Mouse (Mus musculus) forelimb bud, embryonic 11.5 days (tissue): ENCODE data around the gene Gorasp2.

Experiments
- DNase-seq: peaks from one replicate; pipeline ENCODE4 v3.0.0-alpha.2; 2012; ENCODE audit warnings: low read depth, low spot score

Gorasp2 gene

DNA sequence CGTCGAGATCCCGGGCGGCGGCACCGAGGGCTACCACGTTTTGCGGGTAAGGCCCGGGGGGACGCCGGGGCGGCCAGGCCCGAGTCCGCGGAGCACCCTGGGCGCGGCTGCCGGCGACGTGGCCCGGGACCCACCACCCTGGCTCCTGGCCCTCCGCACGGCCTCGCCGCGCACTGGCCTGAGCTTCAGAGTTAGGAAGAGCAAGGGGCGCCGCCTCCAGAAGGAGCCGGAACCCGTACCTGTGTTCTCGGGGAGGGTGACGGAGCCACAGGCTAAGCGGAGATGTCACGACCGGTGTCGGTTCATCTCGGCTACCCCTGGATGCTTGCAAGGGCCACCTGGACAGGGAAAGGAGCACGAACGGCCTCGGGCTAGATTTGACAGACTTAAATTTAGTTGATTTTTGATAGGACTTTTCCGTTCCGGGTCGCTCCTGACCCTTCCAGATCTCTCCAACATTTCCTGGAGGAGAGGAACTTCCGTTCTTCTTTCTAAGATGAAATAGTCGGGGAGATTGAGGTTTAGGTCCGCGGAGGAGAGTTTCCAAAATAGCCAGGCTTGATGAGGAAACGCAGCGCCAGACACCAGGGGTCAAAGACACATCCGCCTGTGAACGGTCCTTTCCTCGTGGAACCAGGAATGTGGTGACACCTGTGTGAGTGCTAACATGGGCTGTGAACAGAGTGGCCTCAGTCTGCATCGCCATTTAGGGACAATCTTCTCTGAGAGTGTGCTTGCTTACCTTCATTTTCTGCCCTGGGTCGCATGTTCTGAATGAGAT, 529 bp downstream of the Gorasp2 start, which contains the start of gene Gm26558:
TSS of gene Gm26558 (minus strand) at position 394 of the 781 bp plus-strand sequence.
- peak; percentile 13 for DNase-seq

DNA sequence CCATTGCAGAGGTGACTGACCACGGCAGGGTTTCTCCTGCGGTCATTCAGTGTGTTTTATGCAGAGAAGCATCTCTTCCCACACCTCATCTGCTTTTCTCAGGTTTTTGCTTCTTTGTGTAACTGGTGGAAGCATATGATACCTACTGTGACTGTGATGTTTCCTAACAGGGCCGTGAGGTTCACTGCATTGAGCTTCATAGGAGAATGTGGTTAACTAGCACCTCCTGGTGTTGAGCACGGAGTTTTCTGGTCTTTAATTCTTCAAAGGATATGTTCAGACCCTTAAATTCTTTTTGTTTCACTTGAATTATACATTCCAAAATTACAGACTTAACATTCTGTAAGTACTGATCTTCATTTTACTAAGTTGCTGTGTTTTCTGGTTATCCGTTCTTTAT, 2.4 kb downstream of the Gorasp2 start:
- no peak for DNase-seq

DNA sequence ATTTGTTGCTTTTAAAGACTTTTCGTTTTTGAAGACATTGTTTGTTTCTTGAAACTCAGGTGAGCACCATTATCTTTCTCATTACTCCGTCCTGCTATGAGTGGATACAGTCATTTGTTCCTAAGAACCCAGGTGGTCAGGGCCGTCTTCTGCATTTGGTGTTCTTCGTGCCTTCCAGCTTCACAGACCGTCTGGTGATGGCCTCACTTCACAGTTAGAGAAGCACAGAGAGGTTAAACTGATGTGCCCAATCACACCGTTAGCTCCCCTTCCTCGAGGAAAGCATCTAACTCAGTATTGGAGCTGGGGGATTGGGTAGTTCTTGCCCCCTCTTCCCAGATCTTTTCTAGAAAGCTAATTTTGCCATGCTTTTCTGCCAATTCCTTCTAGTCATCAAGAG, 5.6 kb downstream of the Gorasp2 start:
- no peak for DNase-seq

DNA sequence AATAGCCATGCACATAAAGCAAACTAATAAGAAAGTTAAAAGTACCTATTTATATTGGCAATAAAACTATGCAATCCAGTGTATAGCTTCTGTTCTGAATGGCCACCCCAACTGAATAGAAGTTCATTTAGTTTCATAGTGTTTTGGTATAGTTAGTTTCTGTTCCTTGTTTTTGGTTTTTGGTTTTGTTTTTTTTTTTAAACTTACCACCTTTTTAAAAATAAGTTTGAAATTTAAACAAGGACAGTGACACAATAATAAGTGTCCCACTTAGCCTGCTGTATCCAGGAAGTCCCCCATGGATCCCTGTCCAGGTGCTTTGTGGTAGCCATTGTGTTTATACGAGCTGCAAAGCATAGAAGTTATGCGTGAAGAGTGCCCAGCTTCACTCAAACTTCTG, 7.9 kb downstream of the Gorasp2 start:
- DNase-seq: no peak

DNA sequence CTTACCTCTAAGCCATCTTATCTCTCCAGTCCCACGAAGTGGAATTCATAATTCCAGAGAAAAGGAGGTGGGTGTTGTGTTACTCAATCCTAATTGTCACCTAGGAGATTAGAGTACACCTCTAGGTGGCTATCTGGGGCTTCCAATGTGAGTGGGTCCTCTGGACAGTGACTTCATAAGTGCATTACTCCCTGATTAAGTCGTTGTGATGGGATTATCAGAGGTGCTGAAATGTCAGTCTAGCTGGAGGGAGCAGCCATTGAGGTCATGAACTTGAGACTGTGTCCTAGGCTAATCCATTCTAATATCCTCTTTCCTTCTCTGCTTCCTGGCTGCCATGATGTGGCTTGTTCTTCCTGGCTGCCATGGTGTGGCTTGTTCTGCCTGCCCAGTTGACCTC, 8.5 kb downstream of the Gorasp2 start:
- no peak for DNase-seq

DNA sequence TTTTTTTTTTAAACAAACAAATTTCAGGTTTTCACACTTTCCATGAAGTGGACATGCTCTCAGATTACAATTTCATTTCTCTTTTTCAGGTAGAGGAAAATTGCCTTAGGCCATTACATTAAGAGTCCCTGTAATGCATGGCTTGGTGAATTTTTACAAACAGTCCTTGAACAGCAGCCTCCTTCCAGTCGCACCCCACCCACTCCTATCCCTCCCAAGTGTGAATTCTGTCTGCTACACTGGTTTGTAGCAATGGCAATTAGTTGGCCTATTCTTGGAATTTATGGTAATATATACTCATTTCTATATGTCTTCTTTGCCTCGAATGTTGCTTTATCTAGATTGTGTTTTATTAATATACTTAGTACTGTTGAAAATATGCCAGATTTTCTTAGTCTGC, 11.1 kb downstream of the Gorasp2 start:
- no peak for DNase-seq

DNA sequence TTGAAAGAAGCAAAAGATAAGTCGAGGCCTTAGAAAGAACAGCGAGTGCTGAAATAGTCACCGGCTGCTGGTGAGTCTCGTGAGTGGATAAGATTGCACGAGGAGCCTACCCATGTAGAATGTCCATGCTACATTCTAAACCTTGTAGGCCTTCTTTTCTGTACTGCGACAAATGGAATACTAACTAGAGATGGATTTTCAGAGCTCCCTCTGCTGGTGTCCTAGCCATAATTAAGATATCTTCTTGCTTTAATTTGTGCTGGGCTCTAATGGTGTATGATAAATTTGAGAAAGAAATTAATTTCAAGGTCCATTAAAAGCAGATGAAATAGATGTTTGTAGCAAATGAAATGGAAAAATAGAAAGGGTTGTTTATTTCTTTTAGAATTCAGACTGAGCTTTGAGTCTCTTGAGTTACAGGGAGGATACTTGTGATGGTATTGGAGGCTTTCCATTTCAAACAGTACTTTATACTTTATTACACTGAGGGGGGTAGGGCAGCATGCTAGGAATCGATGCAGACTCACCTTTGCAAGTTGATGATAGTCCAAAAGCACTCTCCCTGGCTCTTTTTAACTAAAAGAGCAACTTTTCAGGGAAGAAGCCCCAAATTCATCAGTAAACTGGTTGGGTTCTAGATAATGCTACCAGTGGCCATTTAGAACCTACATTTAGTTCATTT, 12.2 kb downstream of the Gorasp2 start:
- DNase-seq: no peak

DNA sequence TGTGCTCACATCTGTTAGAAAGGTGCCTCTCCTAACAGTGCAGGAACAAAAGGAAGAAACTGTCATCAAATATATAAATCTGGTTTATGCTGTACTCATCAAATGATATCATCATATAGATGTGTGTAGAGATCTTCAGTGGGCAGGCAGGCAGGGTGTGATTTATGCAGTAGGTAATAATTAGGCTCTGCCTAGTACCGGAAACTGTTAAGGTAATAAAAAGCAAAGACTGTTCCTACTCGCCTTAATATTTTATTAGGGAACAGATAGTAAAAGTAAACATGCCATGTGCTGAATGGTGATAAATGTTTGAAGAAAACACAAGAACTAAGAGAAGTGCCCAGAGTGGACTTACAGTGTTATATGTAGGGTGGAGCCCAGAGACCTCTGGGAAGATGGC, 20.9 kb downstream of the Gorasp2 start:
- DNase-seq: no peak

DNA sequence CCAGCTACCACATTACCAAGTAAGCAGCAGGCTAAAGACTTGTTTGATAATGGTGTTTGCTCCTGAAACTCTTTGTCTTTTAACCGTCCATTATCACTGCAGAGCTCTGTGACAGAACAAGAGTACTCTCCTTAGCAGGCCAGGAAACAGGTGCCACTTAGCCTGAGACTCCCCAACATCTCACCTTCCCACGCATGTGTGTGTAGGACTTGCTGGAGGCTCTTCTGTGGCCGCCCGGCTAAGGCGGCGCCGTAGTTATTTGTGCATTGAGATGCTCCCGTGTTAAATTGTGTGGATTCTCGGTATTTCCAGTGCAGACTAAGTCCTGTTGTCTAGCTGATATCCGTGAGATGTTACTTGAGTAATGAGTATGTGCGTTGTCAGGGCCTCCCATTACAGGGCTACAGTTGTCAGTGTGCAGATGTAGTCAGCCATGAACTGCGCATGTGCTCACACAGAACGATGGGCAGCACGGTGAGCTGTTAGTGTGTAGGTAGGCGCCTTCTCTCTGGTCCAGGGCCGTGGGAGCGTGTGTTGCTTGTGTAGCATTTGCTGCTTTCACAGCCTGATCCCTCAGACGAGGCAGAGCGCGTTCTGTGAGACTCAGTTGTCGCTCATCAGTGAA, 27.2 kb downstream of the Gorasp2 start:
- no peak for DNase-seq

DNA sequence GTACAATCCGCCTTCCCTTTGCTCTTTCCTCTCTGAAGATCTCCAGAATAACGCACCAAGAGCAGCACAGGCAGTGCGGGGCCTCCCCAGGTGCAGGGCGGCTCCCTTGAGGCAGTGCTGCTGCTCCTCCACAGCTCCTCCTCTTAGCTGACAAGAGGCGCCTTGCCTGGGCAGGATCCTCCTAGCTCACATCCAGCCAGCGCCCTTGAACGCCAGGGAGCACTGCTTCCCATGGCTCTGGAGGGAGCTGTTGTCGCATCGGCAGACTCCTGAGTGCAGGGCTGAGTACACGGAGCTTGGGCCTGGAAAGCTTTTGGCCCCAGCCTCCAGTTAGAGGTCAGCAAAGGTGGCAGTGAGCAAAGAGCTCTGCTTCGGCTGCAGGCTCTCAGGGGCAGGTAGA, 28.8 kb downstream of the Gorasp2 start:
- DNase-seq: no peak

DNA sequence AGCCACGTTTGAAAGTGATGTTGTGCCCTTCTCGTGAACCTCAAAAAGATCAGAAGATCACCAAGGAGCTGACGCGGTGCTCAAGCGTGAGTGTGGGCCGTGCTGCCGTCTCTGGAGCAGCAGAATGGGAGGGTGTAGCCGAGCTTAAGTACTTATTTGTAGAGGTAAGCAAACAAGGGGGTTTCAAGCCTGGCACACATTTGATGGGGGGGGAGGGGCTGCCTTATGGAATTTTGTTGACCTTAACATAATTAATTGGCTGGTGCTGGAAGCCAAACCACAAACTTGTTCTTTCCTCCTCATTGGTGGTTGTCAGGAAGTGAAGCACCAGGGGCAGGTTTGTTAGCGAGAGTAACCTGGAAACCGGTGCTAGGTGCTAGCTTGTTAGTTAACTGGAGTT, 34.3 kb downstream of the Gorasp2 start:
- no peak for DNase-seq

DNA sequence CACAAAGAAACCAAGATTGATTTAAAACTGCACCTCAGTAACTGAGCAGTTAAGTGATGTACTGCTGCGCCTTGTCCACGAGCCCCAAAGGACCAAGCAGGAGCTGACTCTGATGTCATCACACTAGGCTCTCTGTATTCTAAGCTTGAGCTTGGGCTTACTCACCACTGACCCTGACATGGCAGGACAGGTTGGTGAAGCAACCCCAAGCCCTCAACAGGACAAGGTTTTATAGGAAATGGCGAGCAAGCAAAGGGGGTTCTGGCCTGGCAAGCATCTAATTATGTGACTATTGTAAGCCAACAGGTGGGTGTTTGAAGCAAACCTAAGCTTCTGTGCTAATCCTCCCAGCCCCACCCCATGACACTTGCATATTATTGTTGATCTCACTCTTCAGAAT, 39.5 kb downstream of the Gorasp2 start:
- DNase-seq: no peak

DNA sequence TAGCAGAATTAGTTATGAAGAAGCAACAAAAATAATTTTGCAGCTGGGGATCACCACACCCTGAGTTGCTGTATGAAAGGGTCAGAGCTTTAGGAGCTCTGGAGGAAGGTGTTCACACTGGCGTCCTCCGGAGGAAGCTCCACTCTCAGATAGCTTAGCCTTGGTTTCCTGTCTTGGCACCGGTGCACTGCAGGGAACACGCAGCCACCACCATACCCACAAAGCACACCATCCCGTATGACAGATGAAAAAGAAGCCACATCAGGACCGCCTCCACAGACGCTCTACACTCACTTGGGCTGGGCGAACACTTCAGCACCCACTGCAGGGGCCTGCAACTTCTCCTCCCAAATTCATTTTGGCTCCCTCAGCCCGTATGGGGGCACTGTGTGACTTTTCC, 40.2 kb downstream of the Gorasp2 start:
- no peak for DNase-seq

DNA sequence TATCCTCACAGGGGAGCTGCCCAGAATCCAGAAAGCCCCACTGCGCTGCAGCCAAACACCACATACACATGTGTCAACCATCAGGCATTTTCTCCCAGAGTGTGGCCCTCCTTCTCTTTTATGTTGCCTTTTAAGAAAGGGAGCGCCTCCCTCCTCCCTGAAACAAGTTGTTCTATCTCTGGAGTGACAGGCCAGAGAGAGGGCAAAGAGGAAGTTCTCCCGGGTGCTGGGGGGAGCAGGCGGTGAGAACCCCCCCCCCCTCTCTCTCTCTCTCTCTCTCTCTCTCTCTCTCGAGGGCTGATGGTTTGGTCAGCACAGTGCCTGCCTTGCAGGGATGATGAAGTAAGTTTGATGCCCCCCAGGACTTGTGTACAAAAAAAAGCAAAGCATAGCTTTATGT, 41.0 kb downstream of the Gorasp2 start:
- no peak for DNase-seq

DNA sequence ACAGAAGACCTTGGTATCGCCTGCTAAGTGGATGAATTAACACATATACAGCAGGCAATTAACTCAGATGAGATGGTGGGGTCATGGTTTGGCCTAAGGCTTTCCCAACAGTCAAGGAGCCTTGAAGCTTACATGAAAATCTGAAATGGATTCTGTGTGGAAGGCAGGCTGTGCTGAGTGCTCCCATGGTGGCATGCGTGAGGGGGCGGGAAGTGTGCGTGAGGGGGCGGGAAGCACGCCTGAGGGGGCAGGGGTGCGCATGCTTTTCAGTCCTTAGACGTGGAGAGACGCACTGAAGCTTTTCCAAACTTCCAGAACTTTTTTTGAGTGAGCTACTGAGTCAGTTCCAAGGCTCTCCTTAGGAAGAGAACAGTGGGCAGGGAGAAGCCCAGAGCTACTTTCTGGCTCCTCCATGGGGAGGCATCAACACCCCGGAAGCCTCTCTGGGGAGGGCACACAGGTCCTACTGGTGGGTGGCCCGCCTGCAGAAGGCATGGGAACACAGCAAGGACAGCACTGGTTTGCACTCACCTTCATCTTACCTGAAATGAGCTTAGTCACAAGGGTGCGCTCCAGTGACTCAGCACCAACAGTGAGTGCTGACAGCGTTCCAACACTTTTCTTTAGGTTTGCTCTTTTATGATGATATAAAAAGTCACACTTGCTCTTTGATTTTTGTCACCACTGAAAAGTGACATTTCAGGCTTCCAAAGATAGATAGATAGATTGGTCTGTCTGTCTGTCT, 47.8 kb downstream of the Gorasp2 start:
- DNase-seq: no peak

DNA sequence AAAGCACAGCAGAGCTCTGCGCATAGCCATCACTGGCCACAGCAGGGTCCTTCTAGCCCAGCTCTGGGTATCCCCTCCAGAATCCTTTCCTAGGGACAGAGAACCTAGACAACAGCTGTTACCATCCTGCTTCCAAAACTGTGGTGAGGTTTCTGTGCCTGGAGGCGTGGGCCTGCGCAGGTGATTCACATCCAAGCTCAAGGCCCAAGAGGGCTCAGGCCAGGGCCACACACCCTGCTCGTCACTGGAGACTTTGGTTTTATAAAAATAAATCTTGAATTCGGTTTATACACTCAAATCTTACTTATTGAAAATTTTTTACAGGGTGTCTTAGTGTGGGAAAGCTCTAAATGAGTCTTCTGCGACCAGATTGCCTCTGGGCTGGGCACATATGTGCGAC, 48.9 kb downstream of the Gorasp2 start:
- DNase-seq: no peak

DNA sequence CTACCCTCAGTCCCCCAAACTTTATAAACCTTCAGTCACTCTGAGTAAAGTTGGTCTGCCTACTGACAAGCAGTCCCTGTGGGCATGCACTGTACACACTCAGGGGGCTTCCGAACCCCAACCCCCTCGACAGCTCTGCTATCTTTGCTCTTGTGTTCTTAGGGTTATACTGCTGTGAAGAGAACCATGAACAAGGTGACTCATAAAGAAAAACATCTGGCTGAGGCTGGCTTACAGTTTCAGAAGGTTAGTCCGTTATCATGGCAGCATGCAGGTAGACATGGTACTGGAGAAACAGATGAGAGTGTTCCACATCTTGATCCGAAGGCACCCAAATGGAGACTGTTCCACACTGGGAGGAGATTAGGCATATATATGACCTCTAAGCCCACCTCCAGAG, 49.5 kb downstream of the Gorasp2 start:
- DNase-seq: no peak

DNA sequence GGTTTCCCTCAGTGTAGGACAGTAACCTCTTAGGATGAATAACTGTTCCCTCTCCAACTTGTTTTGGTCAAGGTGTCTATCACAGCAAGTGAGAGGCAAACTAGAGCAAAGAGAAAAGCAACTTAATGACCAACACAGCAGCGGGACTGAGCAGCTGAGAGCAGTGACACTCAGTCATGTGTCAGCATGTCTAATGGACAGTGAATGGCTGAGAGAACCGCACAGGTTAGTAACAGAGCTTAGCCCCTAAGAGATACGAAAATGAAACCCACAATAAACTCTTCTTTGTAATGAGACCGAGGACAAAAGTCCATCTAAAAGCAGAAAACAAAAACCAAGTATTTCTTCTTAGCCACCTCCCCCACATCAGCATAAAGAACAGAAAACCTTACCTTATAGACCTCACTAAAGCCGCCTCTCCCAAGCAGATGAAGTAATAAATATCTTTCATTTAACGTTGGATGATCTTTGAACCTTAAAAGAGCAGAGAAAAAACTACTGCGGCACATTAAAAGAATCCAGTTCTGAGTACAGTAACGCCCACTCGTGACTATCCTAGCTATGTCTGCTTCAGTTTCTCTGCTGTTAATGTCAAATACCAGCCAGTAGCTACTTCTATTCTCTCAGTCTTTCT, 62.4 kb downstream of the Gorasp2 start:
- no peak for DNase-seq

DNA sequence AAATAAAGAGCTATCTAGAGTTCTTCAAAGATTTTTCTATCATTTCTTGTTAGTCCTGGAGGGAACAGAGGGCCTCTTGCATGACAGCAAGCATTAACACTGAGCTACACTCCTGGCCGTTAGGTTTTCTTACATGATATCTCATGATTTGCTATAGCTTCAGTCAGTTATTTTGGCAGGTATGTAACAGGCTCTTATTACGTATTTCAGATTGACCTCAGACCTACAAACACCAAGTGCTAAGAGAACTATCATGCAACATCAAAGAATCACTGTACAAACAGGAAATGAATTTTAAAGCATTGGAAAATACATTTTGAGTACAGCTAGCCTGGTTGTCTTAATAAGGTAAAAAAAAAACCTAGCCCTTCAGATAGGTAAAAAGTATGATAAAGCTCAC, 65.7 kb downstream of the Gorasp2 start:
- DNase-seq: no peak

DNA sequence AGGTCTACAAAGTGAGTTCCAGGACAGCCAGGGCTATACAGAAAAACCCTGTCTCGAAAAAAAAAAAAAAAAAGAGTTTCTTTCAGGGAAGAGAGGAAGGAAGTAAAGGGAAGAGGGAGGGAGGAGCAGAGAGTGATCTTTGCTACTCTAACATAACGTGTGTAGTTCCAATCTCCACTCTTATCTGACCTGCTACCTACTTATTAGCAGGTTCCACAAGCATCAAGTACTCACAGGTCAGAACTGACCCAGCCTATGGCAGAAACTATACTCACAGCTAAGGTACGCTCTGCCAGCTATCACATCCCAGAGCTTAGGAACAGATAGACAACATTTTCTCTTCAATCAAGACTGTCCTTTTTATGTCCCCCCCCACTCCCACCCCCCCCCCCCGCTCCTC, 74.2 kb downstream of the Gorasp2 start:
- no peak for DNase-seq

DNA sequence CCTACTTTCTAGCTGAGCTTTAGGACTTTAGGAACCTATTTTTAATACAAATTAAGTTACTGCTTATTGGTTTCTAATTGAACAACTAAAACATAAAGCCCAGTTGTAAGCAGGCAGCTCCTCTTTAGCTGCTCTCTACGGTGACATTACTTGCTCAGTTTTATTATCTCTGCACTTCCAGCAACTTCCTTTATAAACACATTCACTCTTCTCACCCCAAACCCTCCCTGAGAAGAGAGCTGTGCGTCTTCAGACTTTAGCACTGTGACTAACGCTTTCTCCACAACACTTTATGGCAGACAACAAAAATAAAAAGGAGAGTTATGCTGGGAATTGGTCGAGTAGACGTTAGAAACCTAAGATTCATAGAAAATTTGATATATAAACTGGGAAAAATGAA, 74.6 kb downstream of the Gorasp2 start:
- DNase-seq: no peak

DNA sequence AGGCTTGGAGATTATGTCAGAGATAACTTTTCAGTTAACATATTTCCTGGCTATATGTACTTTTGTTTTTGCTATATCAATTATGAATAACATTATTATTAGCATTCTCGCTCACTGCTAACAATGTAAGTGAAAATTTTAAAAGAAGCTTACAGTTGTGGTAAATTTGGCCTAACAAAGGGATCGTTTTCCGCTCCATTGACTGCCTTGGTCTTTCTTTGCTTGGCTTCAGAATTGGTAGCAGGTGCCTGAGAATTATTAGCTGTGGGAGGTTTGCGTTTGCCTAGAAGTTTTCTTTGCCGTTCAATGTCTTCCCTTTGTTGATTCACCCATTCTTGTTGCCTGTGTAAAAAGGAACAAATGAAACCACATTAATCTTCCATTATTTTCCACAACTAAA, 80.5 kb downstream of the Gorasp2 start:
- no peak for DNase-seq
